Mouse (Mus musculus): ENCODE data around the gene Apoe.

Apoe gene

DNA sequence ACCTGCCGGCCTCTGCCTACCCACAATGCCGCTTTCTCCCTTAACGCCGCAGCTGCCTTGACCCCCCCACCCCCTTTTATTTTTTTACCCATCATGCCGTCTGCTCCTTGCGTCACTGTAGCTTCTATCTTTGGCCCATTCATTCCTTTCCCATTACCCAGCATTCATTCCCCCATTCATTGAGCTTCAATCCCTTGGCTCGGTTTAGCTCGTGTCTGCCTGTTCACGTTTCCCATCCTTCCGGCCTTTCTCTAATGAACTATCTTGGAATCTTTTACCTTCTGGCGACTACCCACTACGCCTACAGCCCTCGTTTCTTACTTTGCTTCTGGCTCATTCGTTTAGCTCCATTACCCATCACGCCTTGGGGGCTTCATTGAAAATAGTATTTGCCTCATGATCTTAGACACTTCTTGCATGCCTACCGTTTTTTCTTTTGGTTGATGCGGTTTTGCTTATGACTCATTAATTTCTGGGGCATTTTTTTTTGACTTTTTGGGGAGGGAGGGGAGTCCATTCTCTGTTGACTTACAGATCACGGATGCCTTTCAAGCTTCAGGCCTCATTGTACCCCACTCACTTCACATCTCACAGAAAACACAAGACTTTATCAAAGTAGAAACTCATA lies 17.2 kb upstream of the Apoe start:
- DNase-seq (ENCODE audit: low spot score): no peak

DNA sequence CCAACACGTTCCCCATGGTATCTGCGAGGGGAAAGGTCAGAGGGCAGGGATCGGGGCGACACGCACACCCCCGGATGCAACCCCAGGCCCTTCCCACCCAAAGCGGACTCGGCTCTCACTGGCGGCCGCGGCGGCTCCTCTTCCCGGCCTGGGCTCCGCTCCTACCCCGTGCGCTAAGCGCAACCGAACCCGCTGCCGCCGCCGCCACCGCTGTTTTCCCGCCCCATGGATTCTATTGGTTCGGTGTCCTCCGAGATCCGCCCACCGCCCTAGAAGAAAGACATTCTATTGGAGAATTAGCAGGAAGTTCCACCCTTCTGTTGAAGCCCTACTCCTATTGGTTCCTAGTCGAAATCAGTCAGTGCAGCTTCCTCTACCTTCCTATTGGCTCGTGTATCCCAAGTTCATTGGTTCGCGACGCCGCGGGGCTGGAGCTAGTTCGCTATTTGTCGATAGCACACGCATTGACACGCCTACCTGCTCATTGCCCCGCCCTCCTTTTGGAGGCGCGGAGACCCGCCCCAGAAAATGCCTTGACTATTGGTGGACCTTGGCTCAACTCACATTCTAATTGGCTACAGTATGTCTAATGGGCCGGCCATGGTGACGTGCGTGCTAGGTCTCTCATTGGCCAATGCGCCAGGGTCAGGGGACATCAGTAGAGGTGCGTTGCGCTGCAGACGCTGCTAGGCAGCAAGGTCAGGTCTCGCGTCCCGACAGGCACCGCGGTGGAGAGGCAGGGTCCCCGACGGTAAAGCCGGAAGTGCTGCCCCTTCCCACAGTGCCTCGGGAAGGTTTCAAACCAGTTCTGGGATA lies 16.5 kb upstream of the Apoe start, which contains the start of gene Tomm40:
Tomm40 (minus strand) TSS at position 200 of the 816 bp plus-strand sequence.
- DNase-seq (ENCODE audit: low spot score): peak; percentile 100

DNA sequence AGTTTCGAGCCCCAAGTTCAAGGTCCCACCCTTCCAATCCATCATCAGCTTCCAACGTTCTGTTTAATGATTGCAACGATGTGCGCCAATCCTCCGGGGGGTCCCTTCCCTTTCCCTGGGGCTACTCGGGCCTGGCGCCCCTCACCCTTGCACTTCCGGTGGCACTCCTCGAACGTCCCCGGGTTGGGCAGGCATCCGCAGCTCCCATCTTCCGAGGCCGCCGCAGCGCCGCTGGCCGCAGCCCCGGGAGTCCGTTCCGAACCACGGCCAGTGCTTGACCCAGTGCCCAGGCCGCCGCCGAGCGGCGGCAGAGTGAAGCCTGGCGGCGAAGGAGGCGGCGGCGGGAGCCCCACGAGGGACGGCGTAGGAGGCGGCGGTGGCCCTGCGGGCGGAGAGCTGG lies 15.8 kb upstream of the Apoe start:
- peak; percentile 30 for DNase-seq (ENCODE audit: low spot score)

DNA sequence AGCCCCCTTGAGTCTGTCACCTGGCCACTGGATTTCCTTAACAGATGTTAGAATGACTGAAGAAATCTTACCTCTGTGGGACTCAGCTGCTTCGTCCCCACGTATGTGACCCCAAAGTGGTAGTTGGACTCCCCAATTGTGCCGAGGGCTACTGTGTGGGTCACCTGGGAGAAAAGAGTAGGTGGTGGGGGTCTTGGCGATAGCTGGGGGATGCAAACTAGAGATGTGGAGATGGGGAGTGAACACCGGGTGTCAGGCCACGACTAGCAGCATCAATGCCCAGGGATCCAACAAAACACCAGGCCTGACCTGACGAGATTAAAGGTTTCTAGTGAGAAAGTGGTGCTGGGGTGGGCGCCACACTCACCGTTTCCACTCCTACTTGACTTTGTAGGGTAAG lies 14.6 kb upstream of the Apoe start:
- DNase-seq (ENCODE audit: low spot score): no peak

DNA sequence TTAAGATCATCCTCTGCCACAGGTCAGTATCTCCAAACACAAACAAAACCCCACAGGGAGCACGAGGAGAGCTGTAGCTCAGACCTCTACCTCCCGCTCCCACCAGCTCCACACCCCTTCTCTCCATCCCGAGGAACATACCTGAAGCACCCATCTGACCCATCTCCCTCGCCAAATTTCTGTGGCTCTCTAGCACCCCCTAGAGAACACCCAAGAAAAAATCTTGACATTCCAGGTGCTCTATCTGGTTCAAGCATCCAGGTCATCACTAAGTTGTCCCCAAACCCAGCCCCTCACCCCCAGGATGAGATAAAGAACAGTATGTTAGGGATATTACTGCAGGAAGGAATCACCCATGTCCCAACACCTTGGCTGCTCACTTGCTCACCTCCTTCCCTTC lies 14.2 kb upstream of the Apoe start:
- DNase-seq (ENCODE audit: low spot score): no peak

DNA sequence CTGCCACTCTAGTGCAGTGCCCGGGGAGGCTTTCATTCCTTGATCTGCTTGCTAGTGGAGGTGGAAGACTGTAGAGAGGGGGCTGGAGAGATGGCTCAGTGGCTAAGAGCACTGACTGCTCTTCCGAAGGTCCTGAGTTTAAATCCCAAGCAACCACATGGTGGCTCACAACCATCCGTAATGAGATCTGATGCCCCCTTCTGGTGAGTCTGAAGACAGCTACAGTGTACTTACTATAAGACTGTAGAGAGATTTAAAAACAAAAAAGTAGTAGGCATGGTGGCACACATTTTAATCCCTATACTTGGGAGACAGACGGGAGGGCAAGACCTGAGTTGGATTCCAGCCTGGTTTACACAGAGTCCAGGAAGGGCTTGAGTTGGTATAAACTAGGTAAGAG lies 13.4 kb upstream of the Apoe start:
- DNase-seq (ENCODE audit: low spot score): peak; percentile 42

DNA sequence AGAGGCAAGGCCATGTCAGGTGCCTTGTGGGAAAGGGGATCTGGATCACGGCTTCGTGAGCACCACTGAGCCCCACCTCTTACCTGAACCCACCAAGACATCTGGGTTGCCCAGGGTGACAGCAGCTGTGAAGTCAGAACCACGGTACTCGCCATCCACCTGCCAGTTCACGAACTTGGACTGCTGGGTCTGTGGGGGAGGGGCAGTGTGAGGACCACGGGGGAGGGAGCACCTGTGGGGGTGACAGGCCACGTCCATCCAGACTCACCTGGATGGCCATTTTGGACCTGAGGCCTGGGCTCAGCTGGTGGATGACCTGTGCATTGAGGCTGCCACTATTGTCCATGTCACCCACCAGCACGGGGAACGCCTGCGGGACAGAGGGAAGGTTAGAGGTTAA lies 11.7 kb upstream of the Apoe start:
- no peak for DNase-seq (ENCODE audit: low spot score)

DNA sequence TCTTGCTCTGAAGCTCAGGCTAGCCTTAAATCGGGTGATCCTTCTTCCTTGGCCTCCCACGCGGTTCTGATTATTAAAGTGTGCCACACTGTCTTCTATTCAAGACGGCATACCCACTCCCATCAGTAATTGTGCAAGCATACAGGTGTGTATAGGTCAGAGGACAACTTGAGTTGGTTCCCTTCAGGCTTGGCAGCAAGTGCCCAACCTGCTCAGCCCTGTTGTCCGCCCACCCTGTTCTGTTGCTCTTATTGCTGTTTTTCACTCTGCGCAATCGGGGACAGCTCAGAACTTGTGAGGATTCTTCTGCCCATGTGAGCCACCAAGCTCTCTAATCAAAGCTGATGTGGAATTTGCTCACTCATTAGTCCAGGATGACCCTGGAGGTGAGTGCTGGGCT lies 6.3 kb upstream of the Apoe start:
- DNase-seq (ENCODE audit: low spot score): no peak

DNA sequence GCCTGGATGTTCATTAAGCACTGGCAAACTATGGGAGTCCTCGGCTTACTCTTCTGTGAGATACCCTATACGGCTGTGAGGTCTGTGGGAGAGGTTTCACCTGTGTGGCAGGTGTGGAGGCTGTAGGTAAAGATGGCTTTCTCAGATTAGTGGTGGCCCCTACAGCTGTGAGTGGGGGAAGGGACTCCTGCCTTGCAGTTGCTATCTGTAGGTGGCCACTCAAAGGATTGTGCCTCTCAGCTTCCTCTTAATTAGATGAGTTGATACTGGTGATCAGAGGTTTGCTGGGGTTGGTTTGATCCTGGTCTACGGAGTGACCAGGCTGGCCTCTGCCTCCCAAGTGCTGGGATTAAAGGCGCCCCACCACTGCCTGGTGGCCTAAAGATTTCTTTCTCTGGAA lies 5.5 kb upstream of the Apoe start:
- DNase-seq (ENCODE audit: low spot score): no peak

DNA sequence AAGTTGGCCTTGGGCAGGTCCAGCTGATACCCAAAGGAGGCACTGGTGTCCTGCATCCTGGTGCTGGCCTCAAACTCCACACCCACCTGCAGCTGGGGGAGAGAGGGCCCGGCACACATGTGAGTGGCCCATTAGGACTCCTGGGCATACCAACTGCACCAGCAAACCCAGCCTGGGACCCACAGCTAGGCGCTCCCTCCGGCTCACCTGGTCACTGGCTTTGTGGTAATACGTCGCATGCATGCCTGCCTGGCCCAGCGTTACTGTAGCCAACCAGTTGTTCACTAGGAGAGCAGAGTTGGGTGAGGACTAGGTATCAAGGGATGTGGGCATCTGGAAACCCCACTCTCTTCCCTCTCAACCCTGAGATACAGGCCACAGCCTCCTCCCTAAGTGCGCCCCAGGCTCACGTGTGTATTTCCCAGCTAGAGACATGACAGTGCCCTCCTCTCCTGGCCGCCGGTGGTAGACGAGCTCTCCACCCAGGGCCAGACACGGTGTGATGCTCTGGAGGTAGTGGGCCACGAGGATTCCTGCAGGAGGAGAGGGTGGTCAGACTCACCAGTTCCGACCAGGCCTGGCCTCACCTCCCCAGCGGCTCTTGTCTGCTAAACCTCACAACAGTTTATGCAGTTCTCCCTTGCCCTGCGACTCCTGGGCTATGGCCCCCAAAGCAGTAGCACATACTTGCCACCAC lies 4.0 kb upstream of the Apoe start:
- no peak for DNase-seq (ENCODE audit: low spot score)

DNA sequence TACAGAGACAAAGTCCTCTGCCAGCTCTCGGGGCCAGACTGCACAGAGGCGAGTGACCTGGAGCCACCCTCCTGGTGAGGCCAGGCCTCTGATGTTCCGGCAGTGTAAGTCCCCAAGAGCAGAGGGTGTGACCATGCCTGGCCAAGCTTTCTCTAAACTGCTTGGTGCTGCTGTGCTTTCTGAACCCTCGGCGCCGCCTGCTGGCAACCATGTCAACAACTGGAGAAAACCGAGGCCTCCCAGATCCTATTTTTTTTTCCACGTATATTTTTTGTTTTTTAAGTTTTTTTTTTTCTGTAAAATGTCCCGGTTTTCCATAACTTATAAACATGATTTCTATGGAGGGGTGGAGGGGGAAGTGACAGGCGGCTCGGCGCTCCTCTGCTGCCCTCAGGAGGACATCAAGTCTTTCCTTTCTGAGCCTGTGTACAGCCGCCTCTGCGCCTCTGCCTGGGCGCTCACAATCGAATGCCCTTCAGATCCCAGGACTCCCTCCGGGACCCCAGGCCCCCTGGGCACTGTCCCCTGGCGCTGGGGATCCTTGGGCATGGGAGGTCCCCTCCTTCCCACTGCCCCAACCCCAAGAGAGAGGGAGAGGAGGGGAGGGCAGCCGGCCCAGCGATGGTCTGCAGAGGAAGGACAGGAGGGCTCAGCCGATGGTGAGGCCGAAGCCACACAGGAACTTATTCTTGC lies 2.2 kb upstream of the Apoe start:
- peak; percentile 86 for DNase-seq (ENCODE audit: low spot score)

DNA sequence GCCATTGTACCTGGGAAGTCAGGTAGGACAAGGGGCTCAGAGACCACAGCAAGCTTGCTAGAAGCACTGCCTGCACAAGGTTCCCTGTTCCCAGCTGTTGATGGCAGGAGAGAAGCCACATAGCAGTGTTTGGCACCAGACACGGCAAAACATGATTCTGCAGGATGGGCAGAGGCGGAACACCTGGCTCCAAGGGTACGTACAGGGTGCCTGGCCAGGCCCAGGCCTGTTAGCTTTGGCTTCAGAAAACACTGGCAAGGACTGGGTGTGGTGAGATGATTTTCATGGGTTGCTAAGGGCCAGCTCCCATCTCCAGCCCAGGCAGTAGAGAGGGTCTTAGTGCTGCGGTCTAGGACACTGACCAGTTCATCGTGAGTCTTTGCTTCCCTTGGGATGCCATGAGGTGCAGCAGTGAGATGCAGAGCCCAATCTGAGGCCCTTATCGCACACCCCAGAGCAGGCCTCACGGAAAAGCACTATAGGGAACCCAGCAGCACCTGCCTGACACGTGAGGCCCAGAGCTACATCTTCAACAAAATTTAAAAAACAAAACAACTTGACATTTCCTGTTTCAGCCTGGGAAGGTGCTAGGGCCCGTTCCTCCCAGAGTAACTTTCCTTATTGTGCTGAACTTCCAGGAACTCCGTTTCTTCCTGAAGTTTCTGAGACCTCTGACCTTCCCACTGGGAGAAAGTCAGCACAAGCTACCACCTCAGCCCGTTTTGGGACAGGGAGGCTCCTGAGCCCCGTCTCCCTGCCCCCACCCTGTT lies 1.5 kb upstream of the Apoe start:
- no peak for DNase-seq (ENCODE audit: low spot score)

DNA sequence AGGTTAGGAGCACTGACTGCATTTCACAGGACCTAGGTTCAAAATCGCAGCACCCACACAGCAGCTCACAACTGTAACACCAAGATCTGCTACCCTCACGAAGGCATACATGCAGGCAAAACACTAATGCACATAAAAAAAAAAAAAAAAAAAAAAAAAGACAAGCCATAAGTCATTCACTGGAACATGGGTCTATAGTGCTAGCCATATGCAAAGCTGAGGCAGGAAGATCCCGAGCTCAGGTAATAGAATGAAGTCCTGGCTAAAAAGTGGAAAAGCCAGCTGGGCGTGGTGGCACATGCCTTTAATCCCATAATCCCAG lies 800 bp upstream of the Apoe start:
- DNase-seq (ENCODE audit: low spot score): no peak

DNA sequence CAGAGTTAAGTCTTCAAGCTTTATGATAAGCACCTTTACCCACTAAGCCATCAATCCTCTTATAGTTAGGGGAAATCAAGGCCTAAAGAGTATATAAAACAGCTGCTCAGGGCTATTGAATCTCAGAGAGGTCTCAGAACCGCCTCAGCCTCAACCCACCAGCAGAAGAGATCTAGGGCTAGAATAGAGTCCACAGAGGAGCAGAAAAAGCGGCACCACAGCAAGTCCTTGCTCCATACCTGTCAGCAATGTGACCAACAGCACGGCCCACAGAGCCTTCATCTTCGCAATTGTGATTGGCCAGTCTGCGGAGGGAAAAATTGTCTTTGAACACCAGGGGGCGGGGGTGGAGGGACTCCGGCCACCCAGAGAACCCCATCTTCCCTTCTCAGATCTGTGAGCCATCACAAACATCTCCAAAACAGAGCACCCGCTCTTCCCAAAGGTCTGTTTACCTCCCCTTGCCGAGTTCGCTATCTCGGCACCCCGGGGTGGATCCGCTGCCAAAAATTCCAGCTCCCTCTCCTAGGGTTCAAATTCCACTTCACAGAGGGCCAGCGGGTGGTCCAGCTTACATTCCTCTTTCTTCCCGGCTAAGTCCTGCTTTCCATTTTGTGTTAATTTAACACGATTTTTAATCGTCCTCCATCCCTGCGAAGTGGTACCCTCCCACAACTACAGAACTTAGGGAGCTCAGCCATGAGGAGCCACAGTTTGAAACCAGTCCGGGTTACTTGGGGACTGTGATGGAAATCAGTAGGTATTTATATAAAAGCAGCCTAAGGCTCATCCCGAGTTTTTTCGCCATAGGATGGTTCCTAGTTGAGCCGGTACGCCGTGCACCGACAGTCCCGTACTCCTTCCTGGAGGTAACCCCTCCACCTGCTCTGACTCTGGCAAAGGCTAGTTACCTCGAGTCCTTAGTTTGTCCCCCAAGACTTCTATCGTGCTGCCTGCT lies 760 bp downstream of the Apoe start:
- peak; percentile 41 for DNase-seq (ENCODE audit: low spot score)

DNA sequence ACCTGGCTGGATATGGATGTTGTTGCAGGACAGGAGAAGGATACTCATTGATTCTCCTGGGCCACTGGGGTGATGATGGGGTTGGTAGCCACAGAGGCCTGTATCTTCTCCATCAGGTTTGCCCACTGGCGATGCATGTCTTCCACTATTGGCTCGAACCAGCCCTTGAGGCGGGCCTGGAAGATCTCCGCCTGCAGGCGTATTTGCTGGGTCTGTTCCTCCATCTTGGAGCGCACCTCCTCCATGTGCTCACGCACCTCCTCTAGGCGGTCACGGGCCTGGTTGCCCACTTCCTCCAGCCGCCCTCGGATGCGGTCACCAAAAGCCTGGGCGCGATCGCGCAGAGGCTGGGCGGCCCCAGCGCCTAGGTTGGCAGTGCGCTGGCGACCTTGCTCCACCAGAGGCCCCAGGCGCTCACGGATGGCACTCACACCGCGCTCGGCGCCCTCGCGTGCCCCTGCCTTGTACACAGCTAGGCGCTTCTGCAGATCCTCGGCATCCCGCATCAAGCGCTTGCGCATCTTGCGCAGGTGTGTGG lies 2.6 kb downstream of the Apoe start:
- no peak for DNase-seq (ENCODE audit: low spot score)

DNA sequence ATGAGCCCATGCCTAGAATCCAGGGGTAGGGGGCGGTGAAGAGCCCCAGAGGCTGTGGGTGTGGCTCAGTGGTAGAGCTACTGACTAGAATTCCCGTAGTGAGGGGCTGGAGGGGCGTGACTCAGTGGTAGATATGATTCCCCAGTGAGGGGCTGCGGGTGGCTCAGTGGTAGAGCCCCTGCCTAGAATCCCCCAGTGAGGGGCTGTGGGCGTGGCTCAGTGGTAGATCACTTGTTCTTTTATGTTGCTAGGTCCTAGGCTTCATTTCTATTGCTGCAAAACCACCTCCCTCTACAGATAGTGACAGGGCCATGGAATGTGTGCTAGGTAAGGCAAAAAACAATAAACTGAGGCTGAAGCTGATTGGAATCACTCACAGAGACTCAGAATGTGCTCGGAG lies 3.1 kb downstream of the Apoe start:
- DNase-seq (ENCODE audit: low spot score): no peak

DNA sequence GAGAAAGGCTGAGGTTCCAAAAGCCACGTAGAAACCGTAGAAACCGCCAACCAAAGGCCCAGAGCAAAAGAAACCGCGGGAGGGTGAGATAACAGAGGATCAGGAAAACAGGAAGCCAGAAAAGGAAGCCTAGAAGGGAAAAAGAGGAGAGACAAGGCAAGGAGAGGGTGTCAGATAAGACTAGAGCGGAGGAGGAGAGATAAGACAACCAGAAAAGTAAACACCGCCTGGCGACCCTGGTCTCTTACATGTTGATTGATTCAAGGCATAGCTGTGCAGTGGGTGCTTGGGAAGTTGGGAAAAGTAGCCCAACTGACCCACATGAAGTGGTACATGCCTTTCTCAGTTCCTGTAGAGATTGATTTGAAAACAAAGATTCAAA lies 3.8 kb downstream of the Apoe start:
- DNase-seq (ENCODE audit: low spot score): no peak

DNA sequence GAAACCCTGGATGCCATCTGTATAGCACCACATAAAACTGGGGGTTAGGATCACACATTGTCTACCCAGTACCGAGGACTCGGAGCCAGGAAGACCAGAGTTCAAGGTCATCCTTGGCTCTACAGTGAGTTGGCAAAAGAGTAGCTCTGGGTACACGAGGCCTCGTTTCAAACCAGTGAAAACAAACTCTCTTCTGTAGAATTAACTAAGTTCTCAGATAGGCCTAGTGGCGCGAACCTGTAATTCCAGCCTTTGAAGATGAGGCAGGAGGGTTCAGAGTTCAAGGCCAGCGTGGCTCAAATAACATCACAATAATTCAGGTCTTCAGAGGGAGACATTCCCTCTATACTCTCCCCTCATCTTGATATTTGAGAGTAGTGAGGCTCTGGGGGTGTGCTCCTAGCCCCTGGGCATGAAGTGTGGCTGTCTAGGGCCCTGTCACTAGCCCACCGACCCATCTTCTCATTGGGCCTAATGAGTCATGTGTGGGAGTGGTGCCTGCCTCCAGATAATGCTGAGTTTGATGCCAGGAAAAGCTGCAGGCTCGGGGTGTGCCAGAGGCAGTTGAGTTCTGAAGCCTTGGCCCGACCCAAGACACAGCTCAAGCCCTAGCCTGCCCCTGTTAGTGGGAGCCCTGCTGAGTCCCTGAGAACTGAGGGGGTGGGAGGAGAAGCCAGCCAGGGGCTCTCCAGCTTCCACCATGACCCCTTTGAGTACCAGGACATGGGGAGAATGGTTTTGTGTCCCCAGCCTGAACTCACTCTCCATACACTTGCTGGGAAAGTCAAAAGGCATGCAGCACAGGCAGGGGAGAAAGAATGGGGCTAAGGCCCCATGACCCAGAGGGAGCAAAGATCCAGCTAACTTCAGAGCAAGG lies 4.4 kb downstream of the Apoe start:
- DNase-seq (ENCODE audit: low spot score): no peak

DNA sequence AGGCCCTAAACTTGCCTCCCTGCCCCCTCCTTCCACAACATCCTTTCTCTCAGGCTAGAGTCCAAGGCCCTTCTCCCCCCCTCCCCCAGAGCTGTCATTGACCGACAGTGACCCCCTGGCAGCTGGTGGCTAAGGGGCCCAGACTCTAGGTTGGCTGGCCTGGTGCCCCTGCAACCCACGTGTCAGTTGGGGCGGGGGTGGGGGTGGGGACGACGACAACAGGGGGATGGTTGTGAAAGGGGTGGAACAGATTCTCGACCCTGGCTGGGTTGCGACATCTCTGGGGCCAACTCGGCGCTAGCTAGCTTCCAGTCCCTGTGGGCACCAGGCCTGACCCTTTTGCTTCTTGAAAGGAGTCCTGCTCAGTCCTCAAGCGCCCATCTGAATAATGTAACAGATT lies 5.6 kb downstream of the Apoe start:
- DNase-seq (ENCODE audit: low spot score): no peak

Data from embryo, embryonic 10 days (tissue).